Mouse (Mus musculus): ENCODE measurements around the gene Abcd3. TPM values are rescaled to one million over a fixed set of nuclear protein-coding genes. Genes with fewer than 3 reads are reported as not detected.

The Abcd3 gene
- total RNA-seq, 1 experiment from 2014 or later, result 36.7 TPM

DNA sequence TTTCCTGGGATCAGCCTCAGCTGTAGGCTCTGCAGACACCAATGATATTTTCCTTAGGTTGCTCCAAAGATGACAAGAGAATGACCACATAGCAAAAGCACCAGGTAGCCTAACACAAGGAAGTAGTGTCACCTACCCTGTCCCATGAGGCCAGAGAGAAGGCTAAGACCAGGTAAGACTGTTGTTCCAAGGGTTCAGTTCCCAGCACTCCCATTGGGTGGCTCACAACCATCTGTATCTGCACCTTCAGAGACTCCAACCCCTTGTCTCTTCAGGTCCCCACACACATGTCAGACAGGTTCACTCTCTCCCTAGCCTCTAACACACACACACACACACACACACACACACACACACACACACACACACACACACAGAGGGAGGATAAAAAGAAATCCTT, 99.8 kb downstream of the Abcd3 start:
- ATAC-seq (replicated peaks; ENCODE audit: low read depth, poor library complexity, severe bottlenecking), result no peak

DNA sequence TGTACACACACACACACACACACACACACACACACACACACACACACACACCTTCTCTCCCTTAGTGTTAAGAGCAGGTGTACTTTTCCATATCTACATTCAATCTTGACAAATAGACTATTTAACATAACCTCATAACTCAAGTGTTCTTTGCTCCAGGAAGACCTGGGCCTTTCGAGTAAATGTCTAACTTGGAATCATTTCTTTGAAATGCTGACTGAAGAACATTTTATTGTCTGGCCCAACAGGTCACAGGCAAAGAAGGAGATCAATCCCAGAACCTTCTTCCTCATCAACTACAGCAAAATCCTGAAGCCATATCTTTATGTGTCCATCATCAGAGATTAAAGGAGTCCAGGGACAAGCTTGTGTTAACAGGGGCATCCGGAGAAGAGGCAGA, 100.6 kb downstream of the Abcd3 start:
- ATAC-seq (replicated peaks; ENCODE audit: low read depth, poor library complexity, severe bottlenecking), result no peak

DNA sequence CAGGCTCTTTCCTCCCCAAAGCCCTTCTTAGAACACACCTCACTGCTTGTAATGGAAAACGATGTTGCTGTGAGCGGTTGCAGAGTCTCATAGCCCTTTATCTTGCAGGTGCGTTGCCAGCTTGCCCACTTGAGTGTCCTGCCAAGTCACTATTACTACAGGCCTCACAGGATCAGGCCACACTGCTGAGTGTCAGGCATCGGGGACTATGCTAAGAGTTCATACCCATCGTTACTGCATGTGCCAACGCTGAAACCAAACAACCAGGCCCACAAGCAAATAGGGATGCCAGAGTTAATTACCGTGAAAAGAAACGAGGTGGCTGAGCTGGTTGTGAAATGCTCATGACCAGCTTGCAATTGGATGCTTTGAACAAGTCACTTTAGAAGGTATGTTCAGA, 101.3 kb downstream of the Abcd3 start:
- ATAC-seq (replicated peaks; ENCODE audit: low read depth, poor library complexity, severe bottlenecking), result 0 out of 2 replicates have a peak, but pooled peaks have one; percentile 7

DNA sequence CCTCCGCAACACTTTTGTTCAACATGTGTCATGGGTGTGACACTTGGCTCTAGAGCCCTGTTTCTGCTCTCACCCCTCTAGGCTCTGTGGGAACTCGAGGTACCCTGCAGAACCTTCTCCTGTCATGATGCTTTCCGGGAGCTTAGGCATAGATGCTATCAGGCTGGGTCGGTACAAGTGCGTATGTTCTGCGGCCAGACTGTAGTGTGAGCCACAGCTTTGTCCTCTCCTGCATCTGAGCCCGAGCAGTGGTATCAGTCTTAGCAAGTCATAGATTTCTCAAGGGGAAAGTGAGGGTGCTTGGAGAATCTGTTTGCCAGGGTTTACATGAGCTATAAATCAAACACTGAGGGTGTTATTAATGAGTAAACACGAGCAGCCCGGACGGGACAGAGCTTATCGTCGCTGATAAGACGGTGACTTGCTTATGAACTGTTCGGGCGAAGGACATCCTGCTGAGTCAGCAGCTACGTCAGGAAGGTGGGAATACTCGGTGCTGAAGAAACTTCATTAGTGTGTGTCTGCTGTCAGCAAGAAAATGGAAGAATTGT, 101.9 kb downstream of the Abcd3 start:
- peak; percentile 50 for ATAC-seq (replicated peaks; ENCODE audit: low read depth, poor library complexity, severe bottlenecking)

DNA sequence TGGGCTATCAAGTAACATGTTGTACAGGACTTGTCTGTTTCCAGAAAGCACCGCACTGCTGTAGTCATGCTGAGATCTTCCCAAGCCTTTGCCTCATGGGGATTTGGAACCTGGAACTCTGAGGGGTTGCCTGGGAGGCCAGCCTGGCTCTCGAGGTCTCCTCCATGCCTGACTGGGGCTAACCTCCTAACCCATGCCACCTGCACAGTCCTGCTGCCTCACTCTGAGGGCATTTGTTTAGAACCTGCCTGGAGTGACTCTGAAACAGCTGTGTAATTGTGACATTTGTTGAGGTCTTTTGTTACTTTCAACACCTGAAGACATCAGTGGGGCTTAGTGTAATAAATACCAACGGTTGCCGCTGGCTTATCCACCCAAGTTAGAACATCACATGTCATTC, 102.9 kb downstream of the Abcd3 start:
- no peak for ATAC-seq (replicated peaks; ENCODE audit: low read depth, poor library complexity, severe bottlenecking)

DNA sequence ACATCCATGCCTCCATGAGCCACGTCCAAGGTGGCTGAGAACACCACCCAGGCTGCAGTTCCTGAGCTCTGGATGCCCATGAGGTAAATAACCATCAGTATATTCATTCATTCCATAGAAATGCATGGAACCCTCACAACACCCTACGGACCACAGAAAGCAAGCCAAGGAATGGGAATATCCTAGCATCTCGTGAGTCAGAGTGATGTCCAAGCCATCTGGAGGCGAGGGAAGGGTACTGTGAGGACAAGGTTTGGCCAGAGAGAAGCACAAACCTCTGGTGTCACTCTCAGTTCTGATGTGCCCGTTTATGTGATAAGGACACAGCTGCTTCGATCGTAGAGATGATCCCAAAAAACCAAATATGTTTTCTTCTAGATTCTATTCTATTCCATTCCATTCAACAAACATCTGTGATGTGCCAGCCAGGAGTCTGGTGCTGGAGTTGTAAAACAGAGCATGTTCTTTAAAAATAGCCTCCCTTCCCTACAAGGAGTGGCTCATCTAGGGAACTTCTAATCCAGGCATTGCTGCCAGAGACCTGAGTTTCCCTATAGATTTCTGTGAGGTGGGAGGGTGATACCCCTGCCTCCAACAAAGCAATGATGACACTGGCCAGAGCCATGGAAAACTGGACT, 104.1 kb downstream of the Abcd3 start:
- no peak for ATAC-seq (replicated peaks; ENCODE audit: low read depth, poor library complexity, severe bottlenecking)

Other genes with a start within 250 kb of the Abcd3 start
- gene 4930432M17Rik, start 144.5 kb downstream of the Abcd3 start, total RNA-seq (2017), result not detected in 2 replicates
- 1.5 TPM in 1 of 2 replicates, not detected in the other for gene F3, start 91.8 kb downstream of the Abcd3 start, total RNA-seq (2017)
- 1.7 and 2.6 TPM in 2 replicates for gene Arhgap29, start 137.2 kb upstream of the Abcd3 start, total RNA-seq (2017)
- gene Abca4, start 229.1 kb upstream of the Abcd3 start, total RNA-seq (2017), result 1.2 and 2.4 TPM in 2 replicates